Mouse (Mus musculus) testis, adult 2 months (tissue): ENCODE data around the gene Cbfa2t3. TPM values are rescaled to one million over a fixed set of nuclear protein-coding genes. Genes with fewer than 3 reads are reported as not detected.

Experiments used
- H3K27ac ChIP-seq: fragments of 200-500 bp; 2 replicates; pipeline ENCODE4 v1.5.1; 2012; ENCODE audit warnings: low read depth, low read length; ENCODE audit not compliant: control insufficient read depth, insufficient read depth
- H3K27me3 ChIP-seq: fragments of 200-500 bp; 2 replicates; pipeline ENCODE4 v1.6.1; 2012; ENCODE audit warnings: mild to moderate bottlenecking, low read length, moderate library complexity; ENCODE audit not compliant: control insufficient read depth, insufficient read depth
- H3K36me3 ChIP-seq: fragments of 200-500 bp; 2 replicates; pipeline ENCODE4 v1.6.1; 2012; ENCODE audit warnings: mild to moderate bottlenecking, low read length; ENCODE audit not compliant: control insufficient read depth, insufficient read depth
- H3K4me1 ChIP-seq: fragments of 200-500 bp; 2 replicates; pipeline ENCODE4 v1.6.1; 2012; ENCODE audit warnings: low read length; ENCODE audit not compliant: control insufficient read depth, insufficient read depth
- H3K4me3 ChIP-seq: fragments of 200-500 bp; 2 replicates; pipeline ENCODE4 v1.5.1; 2012; ENCODE audit warnings: low read depth, mild to moderate bottlenecking, low read length, moderate library complexity, mixed read lengths; ENCODE audit not compliant: control insufficient read depth
- CTCF ChIP-seq: fragments of 200-500 bp; IDR thresholded peaks from 2 replicates; pipeline ENCODE4 v1.5.1; 2012; ENCODE audit warnings: low read depth, mild to moderate bottlenecking, inconsistent platforms, low read length, moderate library complexity; ENCODE audit not compliant: control insufficient read depth, insufficient read depth, insufficient replicate concordance
- POLR2A ChIP-seq: fragments of 200-500 bp; IDR thresholded peaks from 2 replicates; pipeline ENCODE4 v1.6.1; 2012; ENCODE audit warnings: low read depth, mild to moderate bottlenecking, inconsistent platforms, low read length, moderate library complexity; ENCODE audit not compliant: control insufficient read depth
- polyA plus RNA-seq: library from polyadenylated mRNA; depleted of rRNA; stranded (reverse); fragments of >200 nt; gene quantifications from 2 replicates; pipeline ENCODE4 v1.2.3, GENCODE M21; 2012

Gene Cbfa2t3
- polyA plus RNA-seq, 1 experiment = 0.59 TPM

- H3K27me3 ChIP-seq = no peaks in the 10 kb centered on the region
- H3K27ac ChIP-seq = no peak overlapping the region
- no peaks in the 10 kb centered on the region for H3K36me3 ChIP-seq
- TF ChIP-seq POLR2A = no peak
- TF ChIP-seq CTCF = no peak
- H3K4me3 ChIP-seq = no peak overlapping the region
- no peaks in the 10 kb centered on the region for H3K4me1 ChIP-seq
Observed at GRCm38 (mm10) chr8:122717869-122718509, 19.1 kb upstream of the Cbfa2t3 start.

GRCm38 (mm10) chr8:122716566-122716965, 17.7 kb upstream of the Cbfa2t3 start:
- no peak for TF ChIP-seq CTCF
- TF ChIP-seq POLR2A = no peak
- no peak overlapping the region for H3K4me3 ChIP-seq
- no peaks in the 10 kb centered on the region for H3K4me1 ChIP-seq
- no peaks in the 10 kb centered on the region for H3K36me3 ChIP-seq
- H3K27me3 ChIP-seq = no peaks in the 10 kb centered on the region
- no peak overlapping the region for H3K27ac ChIP-seq

- TF ChIP-seq CTCF (no peak), POLR2A (no peak)
- Histone ChIP-seq H3K27me3 (no peaks in the 10 kb centered on the region), H3K4me3 (no peak overlapping the region), H3K4me1 (no peaks in the 10 kb centered on the region), H3K27ac (no peak overlapping the region), H3K36me3 (no peaks in the 10 kb centered on the region)
Observed at GRCm38 (mm10) chr8:122713157-122713518, 14.2 kb upstream of the Cbfa2t3 start.

- no peak for TF ChIP-seq POLR2A
- Histone ChIP-seq H3K36me3 (no peaks in the 10 kb centered on the region), H3K4me1 (no peaks in the 10 kb centered on the region), H3K27me3 (no peaks in the 10 kb centered on the region), H3K4me3 (no peak overlapping the region), H3K27ac (no peak overlapping the region)
Observed at GRCm38 (mm10) chr8:122712411-122713156, 13.7 kb upstream of the Cbfa2t3 start.

GRCm38 (mm10) chr8:122711891-122712365, 13.0 kb upstream of the Cbfa2t3 start:
- H3K36me3 ChIP-seq = no peaks in the 10 kb centered on the region
- H3K27me3 ChIP-seq = no peaks in the 10 kb centered on the region
- no peak for TF ChIP-seq CTCF
- TF ChIP-seq POLR2A = no peak
- no peak overlapping the region for H3K4me3 ChIP-seq
- H3K27ac ChIP-seq = no peak overlapping the region
- no peaks in the 10 kb centered on the region for H3K4me1 ChIP-seq

DNA sequence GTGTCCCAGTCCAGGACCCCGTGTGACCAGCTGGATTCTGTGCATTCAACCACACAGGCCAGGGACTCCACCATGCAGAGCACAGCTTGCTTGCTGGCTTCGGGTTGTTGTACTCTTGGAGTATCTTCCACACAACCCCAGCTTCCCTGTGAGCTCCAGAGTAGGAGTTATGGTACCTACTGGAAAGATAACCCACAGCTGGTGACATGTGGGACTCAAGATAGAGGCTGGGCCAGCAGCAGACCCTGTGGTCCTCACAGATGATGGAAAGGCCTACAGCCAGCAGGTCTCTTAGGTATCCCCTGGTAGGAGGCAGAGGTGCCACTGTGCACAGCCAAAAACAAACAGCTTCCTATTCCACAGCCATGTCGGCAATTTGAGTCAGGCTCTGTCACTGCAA, 12.6 kb upstream of the Cbfa2t3 start:
- Histone ChIP-seq H3K27ac (no peak overlapping the region), H3K36me3 (no peaks in the 10 kb centered on the region), H3K27me3 (no peaks in the 10 kb centered on the region), H3K4me1 (no peaks in the 10 kb centered on the region), H3K4me3 (no peak overlapping the region)
- TF ChIP-seq POLR2A = no peak
- no peak for TF ChIP-seq CTCF

GRCm38 (mm10) chr8:122709340-122710111, 10.6 kb upstream of the Cbfa2t3 start:
- no peaks in the 10 kb centered on the region for H3K36me3 ChIP-seq
- H3K4me1 ChIP-seq = no peaks in the 10 kb centered on the region
- no peak overlapping the region for H3K4me3 ChIP-seq
- no peak overlapping the region for H3K27ac ChIP-seq
- TF ChIP-seq CTCF (no peak), POLR2A (no peak)
- no peaks in the 10 kb centered on the region for H3K27me3 ChIP-seq
